Mouse (Mus musculus): ENCODE data around the gene Foxo3. TPM values are rescaled to one million over a fixed set of nuclear protein-coding genes. Genes with fewer than 3 reads are reported as not detected.
A peak's percentile ranks its signal among the peaks of the same experiment; 100 is the strongest.

The Foxo3 gene
- polyA plus RNA-seq, 1 experiment from 2014 or later: 10.2 TPM

- Histone ChIP-seq H3K9me3 (ENCODE audit: control insufficient read depth, low read length) (no peaks in the 10 kb centered on the region), H3K4me2 (ENCODE audit: low read depth, low read length) (peak overlapping the region; percentile 96), H3K27ac (ENCODE audit: low read length) (peak overlapping the region; percentile 100), H3K27me3 (ENCODE audit: control insufficient read depth, insufficient read depth, low read depth, low read length) (no peaks in the 10 kb centered on the region), H3K4me1 (replicated peaks; ENCODE audit: control insufficient read depth, insufficient read depth, low read length) (peaks cover 18% of the 10 kb centered on the region), H3K36me3 (ENCODE audit: control insufficient read depth, insufficient read depth, low read length) (no peaks in the 10 kb centered on the region), H3K9ac (ENCODE audit: low read length) (peak overlapping the region; percentile 84), H3K4me3 (ENCODE audit: low read length) (peak overlapping the region; percentile 73)
- 1% methylated on average over 38 of the region's 38 CpGs for WGBS
- peak; percentile 0; the same call in 1 of the 2 replicates for ATAC-seq (ENCODE audit: low read depth)
Measured at GRCm38 (mm10) chr10:42278307-42278850, 1.8 kb upstream of the Foxo3 start.

- H3K4me3 ChIP-seq (ENCODE audit: low read length): peak overlapping the region; percentile 73
- no peaks in the 10 kb centered on the region for H3K36me3 ChIP-seq (ENCODE audit: control insufficient read depth, insufficient read depth, low read length)
- H3K4me1 ChIP-seq (replicated peaks; ENCODE audit: control insufficient read depth, insufficient read depth, low read length): peaks cover 19% of the 10 kb centered on the region
- H3K9ac ChIP-seq (ENCODE audit: low read length): peak overlapping the region; percentile 85
- ATAC-seq (ENCODE audit: low read depth): peak; percentile 92
- peak overlapping the region; percentile 100 for H3K27ac ChIP-seq (ENCODE audit: low read length)
- no peaks in the 10 kb centered on the region for H3K27me3 ChIP-seq (ENCODE audit: control insufficient read depth, insufficient read depth, low read depth, low read length)
- H3K4me2 ChIP-seq (ENCODE audit: low read depth, low read length): peak overlapping the region; percentile 96
- no peaks in the 10 kb centered on the region for H3K9me3 ChIP-seq (ENCODE audit: control insufficient read depth, low read length)
- WGBS: under 1% methylated on average over 73 of the region's 78 CpGs
Measured at GRCm38 (mm10) chr10:42277476-42278306, 1.1 kb upstream of the Foxo3 start.

GRCm38 (mm10) chr10:42275871-42276501 is 569 bp downstream of the Foxo3 start:
- ATAC-seq (ENCODE audit: low read depth): peak; percentile 3
- Histone ChIP-seq H3K4me2 (ENCODE audit: low read depth, low read length) (peak overlapping the region; percentile 96), H3K9me3 (ENCODE audit: control insufficient read depth, low read length) (no peaks in the 10 kb centered on the region), H3K4me3 (ENCODE audit: low read length) (peak overlapping the region; percentile 73), H3K9ac (ENCODE audit: low read length) (peak overlapping the region; percentile 85), H3K4me1 (replicated peaks; ENCODE audit: control insufficient read depth, insufficient read depth, low read length) (peaks cover 34% of the 10 kb centered on the region), H3K27me3 (ENCODE audit: control insufficient read depth, insufficient read depth, low read depth, low read length) (no peaks in the 10 kb centered on the region), H3K27ac (ENCODE audit: low read length) (peak overlapping the region; percentile 96), H3K36me3 (ENCODE audit: control insufficient read depth, insufficient read depth, low read length) (no peaks in the 10 kb centered on the region; the same call in 1 of the 2 replicates)
- WGBS: under 1% methylated on average over 35 of the region's 40 CpGs

GRCm38 (mm10) chr10:42275401-42275870 is 1.1 kb downstream of the Foxo3 start:
- Histone ChIP-seq H3K36me3 (ENCODE audit: control insufficient read depth, insufficient read depth, low read length) (no peaks in the 10 kb centered on the region; the same call in 1 of the 2 replicates), H3K9ac (ENCODE audit: low read length) (peak overlapping the region; percentile 85), H3K9me3 (ENCODE audit: control insufficient read depth, low read length) (no peaks in the 10 kb centered on the region), H3K4me2 (ENCODE audit: low read depth, low read length) (peak overlapping the region; percentile 96), H3K27me3 (ENCODE audit: control insufficient read depth, insufficient read depth, low read depth, low read length) (no peaks in the 10 kb centered on the region), H3K27ac (ENCODE audit: low read length) (peak overlapping the region; percentile 96), H3K4me1 (replicated peaks; ENCODE audit: control insufficient read depth, insufficient read depth, low read length) (peaks cover 39% of the 10 kb centered on the region), H3K4me3 (ENCODE audit: low read length) (peak overlapping the region; percentile 73)
- under 1% methylated on average over 39 of the region's 54 CpGs for WGBS
- ATAC-seq (ENCODE audit: low read depth): 0 out of 2 replicates have a peak, but pooled peaks have one; percentile 0

GRCm38 (mm10) chr10:42274712-42275400 is 1.7 kb downstream of the Foxo3 start:
- H3K27me3 ChIP-seq (ENCODE audit: control insufficient read depth, insufficient read depth, low read depth, low read length): no peaks in the 10 kb centered on the region
- H3K4me2 ChIP-seq (ENCODE audit: low read depth, low read length): peak overlapping the region; percentile 96
- no peak for ATAC-seq (ENCODE audit: low read depth)
- H3K9me3 ChIP-seq (ENCODE audit: control insufficient read depth, low read length): no peaks in the 10 kb centered on the region
- no peaks in the 10 kb centered on the region; the same call in 1 of the 2 replicates for H3K36me3 ChIP-seq (ENCODE audit: control insufficient read depth, insufficient read depth, low read length)
- peak overlapping the region; percentile 96 for H3K27ac ChIP-seq (ENCODE audit: low read length)
- peak overlapping the region; percentile 73 for H3K4me3 ChIP-seq (ENCODE audit: low read length)
- H3K9ac ChIP-seq (ENCODE audit: low read length): peak overlapping the region; percentile 85
- peaks cover 41% of the 10 kb centered on the region for H3K4me1 ChIP-seq (replicated peaks; ENCODE audit: control insufficient read depth, insufficient read depth, low read length)
- WGBS: 3% methylated on average over 56 of the region's 65 CpGs

GRCm38 (mm10) chr10:42273760-42274691 is 2.5 kb downstream of the Foxo3 start:
- Histone ChIP-seq H3K27me3 (ENCODE audit: control insufficient read depth, insufficient read depth, low read depth, low read length) (no peaks in the 10 kb centered on the region), H3K9ac (ENCODE audit: low read length) (peak overlapping the region; percentile 85), H3K4me3 (ENCODE audit: low read length) (peak overlapping the region; percentile 73), H3K27ac (ENCODE audit: low read length) (no peak overlapping the region), H3K4me2 (ENCODE audit: low read depth, low read length) (peak overlapping the region; percentile 96), H3K36me3 (ENCODE audit: control insufficient read depth, insufficient read depth, low read length) (no peaks in the 10 kb centered on the region; the same call in 1 of the 2 replicates), H3K9me3 (ENCODE audit: control insufficient read depth, low read length) (no peaks in the 10 kb centered on the region), H3K4me1 (replicated peaks; ENCODE audit: control insufficient read depth, insufficient read depth, low read length) (peaks cover 47% of the 10 kb centered on the region)
- WGBS: 24% methylated on average over 21 of the region's 21 CpGs
- no peak for ATAC-seq (ENCODE audit: low read depth)

GRCm38 (mm10) chr10:42273403-42273759 is 3.2 kb downstream of the Foxo3 start:
- H3K9me3 ChIP-seq (ENCODE audit: control insufficient read depth, low read length): no peaks in the 10 kb centered on the region
- H3K27ac ChIP-seq (ENCODE audit: low read length): no peak overlapping the region
- no peaks in the 10 kb centered on the region; the same call in 1 of the 2 replicates for H3K36me3 ChIP-seq (ENCODE audit: control insufficient read depth, insufficient read depth, low read length)
- peak overlapping the region; percentile 96 for H3K4me2 ChIP-seq (ENCODE audit: low read depth, low read length)
- H3K27me3 ChIP-seq (ENCODE audit: control insufficient read depth, insufficient read depth, low read depth, low read length): no peaks in the 10 kb centered on the region
- peak overlapping the region; percentile 73 for H3K4me3 ChIP-seq (ENCODE audit: low read length)
- 63% methylated on average over 6 of the region's 6 CpGs for WGBS
- peaks cover 49% of the 10 kb centered on the region for H3K4me1 ChIP-seq (replicated peaks; ENCODE audit: control insufficient read depth, insufficient read depth, low read length)
- peak overlapping the region; percentile 16; the same call in 1 of the 2 replicates for H3K9ac ChIP-seq (ENCODE audit: low read length)
- no peak for ATAC-seq (ENCODE audit: low read depth)

Data from lung, embryonic 16.5 days (tissue).